Mouse (Mus musculus) hindbrain, postnatal 0 days (tissue): ENCODE measurements at regions not wholly inside any gene's neighbourhood (a gene's known extent, or its start where the extent isn't known, plus 50 kb on each side); places are given as distances from the start of the nearest gene placed in this dataset.

Experiments used
- ATAC-seq: fragments of 200-750 bp; cut with Nextera tagmentation; 2 replicates; pipeline ENCODE4 v1.8.0; 2017; ENCODE audit warnings: mild to moderate bottlenecking, moderate TSS enrichment, moderate library complexity
- DNase-seq: peaks from one replicate; pipeline ENCODE4 v3.0.0-alpha.2; 2015; ENCODE audit warnings: low spot score
- H3K27ac ChIP-seq: fragments of 300-500 bp; sonication (generic); 2 replicates; pipeline ENCODE4 v1.5.1; 2014; ENCODE audit warnings: mild to moderate bottlenecking
- H3K27me3 ChIP-seq: fragments of 300-500 bp; sonication (generic); 2 replicates; pipeline ENCODE4 v1.6.1; 2014; ENCODE audit warnings: low read length, mixed read lengths; ENCODE audit not compliant: insufficient read depth
- H3K36me3 ChIP-seq: fragments of 300-500 bp; sonication (generic); 2 replicates; pipeline ENCODE4 v1.6.1; 2014; ENCODE audit warnings: low read length, mixed read lengths; ENCODE audit not compliant: insufficient read depth
- H3K4me1 ChIP-seq: fragments of 300-500 bp; sonication (generic); 2 replicates; pipeline ENCODE4 v1.6.1; 2014; ENCODE audit warnings: antibody characterized with exemption, low read length, mixed read lengths; ENCODE audit not compliant: insufficient read depth
- H3K4me2 ChIP-seq: fragments of 300-500 bp; sonication (generic); 2 replicates; pipeline ENCODE4 v1.6.1; 2014; ENCODE audit warnings: low read depth, mild to moderate bottlenecking, low read length, moderate library complexity, mixed read lengths
- H3K4me3 ChIP-seq: fragments of 300-500 bp; sonication (generic); 2 replicates; pipeline ENCODE4 v1.5.1; 2014; ENCODE audit warnings: low read length
- H3K9ac ChIP-seq: fragments of 300-500 bp; sonication (generic); replicated peaks from 2 replicates; pipeline ENCODE4 v1.6.1; 2014; ENCODE audit warnings: mild to moderate bottlenecking, low read length, moderate library complexity, mixed read lengths
- H3K9me3 ChIP-seq: fragments of 300-500 bp; sonication (generic); 2 replicates; pipeline ENCODE4 v1.6.1; 2016; ENCODE audit warnings: low read length, mixed read lengths
- CTCF ChIP-seq: IDR thresholded peaks from 2 replicates; pipeline ENCODE4 v1.5.1; 2016; ENCODE audit warnings: antibody characterized with exemption, control low read depth, low read depth
- WGBS: fragments of 180-500 bp; shearing (Covaris S2); extraction: QIAGEN DNeasy Blood & Tissue Kit; methylation state at CpG from one replicate; pipeline ENCODE4 v1.1.7; 2014; 5-methylcytosine and 5-hydroxymethylcytosine counted together

DNA sequence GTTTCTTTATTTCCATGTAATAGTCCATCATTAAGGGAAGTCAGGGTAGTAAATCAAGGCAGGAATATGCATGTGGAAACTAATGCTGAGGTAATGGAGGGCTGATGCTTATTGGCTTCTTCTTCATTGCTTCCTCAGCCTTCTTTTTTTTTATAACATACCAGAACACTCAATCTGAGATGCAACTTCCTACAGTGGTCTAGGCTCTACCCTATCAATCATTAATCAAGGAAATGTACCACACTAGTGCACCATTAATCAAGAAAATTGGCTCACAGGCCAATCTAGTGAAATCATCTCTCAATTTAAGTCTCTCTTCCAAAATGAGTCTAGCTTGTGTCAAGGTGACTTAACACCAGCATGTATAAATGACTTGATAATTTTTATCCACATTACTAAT, 263.2 kb upstream of the Meox2 start:
- Histone ChIP-seq H3K4me1 (no peaks in the 10 kb centered on the region), H3K36me3 (no peaks in the 10 kb centered on the region), H3K4me2 (no peak overlapping the region), H3K9ac (no peak overlapping the region), H3K27ac (no peak overlapping the region), H3K27me3 (no peaks in the 10 kb centered on the region), H3K4me3 (no peak overlapping the region), H3K9me3 (no peaks in the 10 kb centered on the region)
- no peak for DNase-seq
- no peak for TF ChIP-seq CTCF
- no peak for ATAC-seq

DNA sequence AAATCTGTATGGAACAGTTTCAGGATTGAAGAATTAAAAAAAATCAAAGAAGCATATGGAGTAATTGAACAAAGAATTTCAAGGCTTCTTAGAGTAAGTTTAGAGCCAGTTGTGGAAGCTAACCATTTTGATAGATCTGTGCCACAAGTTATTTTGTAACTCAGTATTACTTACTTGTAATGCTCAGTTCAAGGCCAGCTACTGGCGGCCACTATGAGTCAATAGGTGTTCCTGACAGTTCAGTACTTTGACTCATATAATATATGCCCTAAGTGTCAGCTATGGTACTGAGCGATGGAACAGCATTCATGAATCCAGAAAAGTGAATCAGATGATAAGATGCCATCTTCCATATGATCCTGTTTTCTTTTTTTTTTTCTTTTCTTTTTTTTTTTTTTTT, 259.3 kb upstream of the Meox2 start:
- Histone ChIP-seq H3K27ac (no peak overlapping the region), H3K9me3 (no peaks in the 10 kb centered on the region), H3K27me3 (no peaks in the 10 kb centered on the region), H3K36me3 (no peaks in the 10 kb centered on the region), H3K9ac (no peak overlapping the region), H3K4me2 (no peak overlapping the region), H3K4me1 (no peaks in the 10 kb centered on the region), H3K4me3 (no peak overlapping the region)
- TF ChIP-seq CTCF = no peak
- 99% methylated on average over 2 of the region's 2 CpGs for WGBS
- ATAC-seq (no peak), DNase-seq (no peak)

DNA sequence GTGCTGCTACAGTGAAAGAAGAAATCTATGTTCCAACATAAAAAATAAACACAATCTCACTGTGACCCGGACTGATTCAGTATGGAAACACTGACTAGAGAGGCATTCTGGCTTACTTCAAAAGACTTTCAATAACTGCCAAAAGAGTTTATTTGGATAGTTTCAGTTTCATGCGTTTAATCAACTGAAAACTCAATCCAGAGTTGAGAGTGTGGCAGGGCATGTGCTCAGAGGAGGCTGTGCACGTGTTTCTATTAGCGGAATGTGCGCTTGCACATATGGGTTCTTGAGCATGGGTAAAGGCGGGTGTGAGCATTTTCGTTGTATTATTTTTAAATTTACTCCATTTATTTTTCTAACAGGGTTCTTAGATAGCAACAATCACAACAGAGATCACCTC, 245.2 kb upstream of the Meox2 start:
- WGBS = 91% methylated on average over 7 of the region's 7 CpGs
- H3K27me3 ChIP-seq = no peaks in the 10 kb centered on the region
- H3K27ac ChIP-seq = no peak overlapping the region
- no peak overlapping the region for H3K4me3 ChIP-seq
- no peaks in the 10 kb centered on the region for H3K36me3 ChIP-seq
- H3K9me3 ChIP-seq = no peaks in the 10 kb centered on the region
- TF ChIP-seq CTCF = no peak
- no peak for ATAC-seq
- H3K4me2 ChIP-seq = no peak overlapping the region
- no peaks in the 10 kb centered on the region for H3K4me1 ChIP-seq
- no peak for DNase-seq
- H3K9ac ChIP-seq = no peak overlapping the region

DNA sequence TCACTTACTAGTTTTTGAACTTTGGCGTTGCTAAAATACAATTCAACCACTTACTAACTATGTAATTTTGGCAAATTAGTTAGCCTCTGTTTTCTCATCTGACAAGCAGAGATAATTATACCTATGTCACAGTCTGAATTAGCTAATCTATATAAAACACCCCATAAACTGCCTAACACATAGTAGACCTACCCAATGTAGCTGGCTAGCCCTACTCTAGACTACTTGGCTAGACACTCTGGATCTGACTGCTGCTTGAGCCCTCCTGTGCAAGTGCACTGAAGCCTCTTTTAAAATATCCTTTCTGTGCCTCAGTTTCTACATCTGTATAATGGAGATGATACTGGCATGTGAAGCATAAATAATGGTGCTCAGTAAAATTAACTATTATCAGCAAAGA, 227.6 kb upstream of the Meox2 start:
- no peak for TF ChIP-seq CTCF
- no peak for ATAC-seq
- H3K36me3 ChIP-seq = no peaks in the 10 kb centered on the region
- no peak overlapping the region for H3K9ac ChIP-seq
- no peak for DNase-seq
- H3K27me3 ChIP-seq = no peaks in the 10 kb centered on the region
- no peak overlapping the region for H3K4me2 ChIP-seq
- H3K4me3 ChIP-seq = no peak overlapping the region
- no peak overlapping the region for H3K27ac ChIP-seq
- no peaks in the 10 kb centered on the region for H3K4me1 ChIP-seq
- H3K9me3 ChIP-seq = no peaks in the 10 kb centered on the region
- WGBS = 90% methylated on average over 1 of the region's 1 CpGs

DNA sequence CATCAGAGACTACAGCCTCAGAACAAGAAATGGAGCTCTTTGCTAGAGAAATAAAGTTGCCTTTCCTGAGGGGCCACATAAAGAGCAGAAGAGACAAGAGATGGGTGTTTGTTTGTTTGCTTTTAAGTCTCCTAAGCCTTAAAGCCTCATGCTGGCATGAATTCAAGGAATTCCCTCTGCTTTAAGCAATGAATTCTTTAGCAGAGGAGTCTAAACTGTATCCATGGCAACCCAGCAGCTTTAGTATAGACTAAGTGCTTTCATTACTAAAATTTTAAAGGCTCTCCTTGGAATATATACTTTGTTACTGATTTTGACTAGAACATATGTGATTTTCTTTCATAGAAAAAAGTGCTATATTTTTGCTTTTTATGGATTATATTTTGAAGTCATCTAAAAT, 195.0 kb upstream of the Meox2 start:
- H3K27ac ChIP-seq = no peak overlapping the region
- no peaks in the 10 kb centered on the region for H3K27me3 ChIP-seq
- no peak overlapping the region for H3K4me3 ChIP-seq
- no peak overlapping the region for H3K9ac ChIP-seq
- H3K4me2 ChIP-seq = no peak overlapping the region
- DNase-seq (peak; percentile 64), ATAC-seq (no peak)
- no peaks in the 10 kb centered on the region for H3K4me1 ChIP-seq
- TF ChIP-seq CTCF = no peak
- no peaks in the 10 kb centered on the region for H3K9me3 ChIP-seq
- H3K36me3 ChIP-seq = no peaks in the 10 kb centered on the region

DNA sequence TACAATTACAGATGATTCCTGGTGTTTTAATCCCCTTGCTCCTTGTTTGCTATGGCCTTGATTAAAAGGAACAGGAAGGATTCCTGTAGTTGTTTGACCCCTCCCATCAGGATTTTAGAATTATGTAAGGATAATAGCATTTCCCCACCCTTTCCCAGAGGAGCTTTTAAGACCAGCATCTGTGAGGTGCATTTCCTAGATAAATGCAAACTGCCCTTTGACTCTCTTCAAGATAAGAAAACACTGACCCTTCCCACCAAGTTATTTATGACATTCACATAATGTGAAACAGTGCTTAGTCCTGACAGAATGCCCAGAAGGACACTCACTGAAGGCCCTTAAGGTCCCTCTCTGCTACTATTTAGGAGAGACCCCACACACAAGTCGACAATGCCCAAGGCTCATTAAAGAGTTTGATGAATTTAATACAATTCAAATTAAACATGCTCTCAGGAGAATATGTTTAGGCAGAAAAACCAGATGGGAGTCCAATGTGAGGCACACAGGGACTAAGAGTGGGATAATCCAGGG, 190.7 kb upstream of the Meox2 start:
- no peak overlapping the region for H3K4me3 ChIP-seq
- H3K4me1 ChIP-seq = no peaks in the 10 kb centered on the region
- no peaks in the 10 kb centered on the region for H3K9me3 ChIP-seq
- H3K27me3 ChIP-seq = no peaks in the 10 kb centered on the region
- no peak for DNase-seq
- H3K27ac ChIP-seq = no peak overlapping the region
- 35% methylated on average over 1 of the region's 1 CpGs for WGBS
- TF ChIP-seq CTCF = no peak
- no peak for ATAC-seq
- no peak overlapping the region for H3K4me2 ChIP-seq
- H3K9ac ChIP-seq = no peak overlapping the region
- H3K36me3 ChIP-seq = no peaks in the 10 kb centered on the region

DNA sequence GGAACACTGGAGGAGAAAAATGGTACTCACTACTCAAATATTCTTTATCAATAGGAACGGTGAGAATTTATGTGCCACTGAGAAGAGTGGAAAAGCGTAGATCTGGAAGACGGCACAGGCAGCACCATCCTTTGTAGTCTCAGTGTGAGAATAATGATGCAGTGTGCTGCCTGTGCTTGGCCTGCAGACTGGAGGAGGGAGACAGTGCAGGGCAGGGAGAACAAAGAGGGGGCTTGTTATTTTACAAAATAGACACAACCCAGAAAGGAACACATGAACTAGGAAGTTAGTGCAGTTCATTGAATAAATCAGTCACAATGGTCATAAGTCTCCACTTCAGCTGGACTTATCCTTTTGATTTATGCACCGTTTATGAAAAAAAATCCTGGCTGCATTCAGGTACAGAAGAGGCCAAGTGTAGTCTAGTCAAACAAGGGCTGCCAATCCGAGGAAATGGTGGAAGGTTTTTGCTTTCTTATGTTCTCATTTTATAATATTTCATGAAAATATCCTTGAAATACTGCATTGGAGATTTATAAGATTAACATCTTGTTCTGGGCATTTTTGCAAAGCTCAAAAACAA, 190.0 kb upstream of the Meox2 start:
- no peaks in the 10 kb centered on the region for H3K4me1 ChIP-seq
- ATAC-seq (peak; percentile 49; the same call in 1 of the 2 replicates), DNase-seq (peak; percentile 3)
- no peak overlapping the region for H3K27ac ChIP-seq
- H3K4me2 ChIP-seq = no peak overlapping the region
- 24% methylated on average over 5 of the region's 5 CpGs for WGBS
- no peaks in the 10 kb centered on the region for H3K9me3 ChIP-seq
- no peaks in the 10 kb centered on the region for H3K27me3 ChIP-seq
- H3K4me3 ChIP-seq = no peak overlapping the region
- no peaks in the 10 kb centered on the region for H3K36me3 ChIP-seq
- no peak overlapping the region for H3K9ac ChIP-seq
- no peak for TF ChIP-seq CTCF
